Mouse (Mus musculus): Measurements from ENCODE around the gene Npas3. TPM values are rescaled to one million over a fixed set of nuclear protein-coding genes. Genes with fewer than 3 reads are reported as not detected.

The Npas3 gene
- polyA plus RNA-seq, 1 experiment from 2014 or later, result 1.3 TPM

- no peaks in the 10 kb centered on the region for H3K9me3 ChIP-seq (replicated peaks; ENCODE audit: control insufficient read depth, low read length)
- H3K4me2 ChIP-seq, result no peak overlapping the region
- no peak overlapping the region for H3K9ac ChIP-seq (ENCODE audit: low read depth, low read length)
- H3K36me3 ChIP-seq (ENCODE audit: control insufficient read depth, insufficient read depth, low read length), result no peaks in the 10 kb centered on the region
- no peak overlapping the region for H3K27ac ChIP-seq (ENCODE audit: low read depth, low read length)
- H3K4me3 ChIP-seq (ENCODE audit: low read depth, low read length), result no peak overlapping the region
- H3K27me3 ChIP-seq (ENCODE audit: control insufficient read depth, insufficient read depth, low read length), result no peaks in the 10 kb centered on the region
- no peaks in the 10 kb centered on the region for H3K4me1 ChIP-seq (ENCODE audit: control insufficient read depth, insufficient read depth, low read length)
- 76% methylated on average over 19 of the region's 19 CpGs for WGBS (ENCODE audit: insufficient replicate concordance)
- ATAC-seq (replicated peaks; ENCODE audit: insufficient number of reproducible peaks, low FRiP score, low TSS enrichment), result 0 out of 2 replicates have a peak, but pooled peaks have one; percentile 49
Observed at GRCm38 (mm10) chr12:53587691-53588504, 339.4 kb downstream of the Npas3 start.

DNA sequence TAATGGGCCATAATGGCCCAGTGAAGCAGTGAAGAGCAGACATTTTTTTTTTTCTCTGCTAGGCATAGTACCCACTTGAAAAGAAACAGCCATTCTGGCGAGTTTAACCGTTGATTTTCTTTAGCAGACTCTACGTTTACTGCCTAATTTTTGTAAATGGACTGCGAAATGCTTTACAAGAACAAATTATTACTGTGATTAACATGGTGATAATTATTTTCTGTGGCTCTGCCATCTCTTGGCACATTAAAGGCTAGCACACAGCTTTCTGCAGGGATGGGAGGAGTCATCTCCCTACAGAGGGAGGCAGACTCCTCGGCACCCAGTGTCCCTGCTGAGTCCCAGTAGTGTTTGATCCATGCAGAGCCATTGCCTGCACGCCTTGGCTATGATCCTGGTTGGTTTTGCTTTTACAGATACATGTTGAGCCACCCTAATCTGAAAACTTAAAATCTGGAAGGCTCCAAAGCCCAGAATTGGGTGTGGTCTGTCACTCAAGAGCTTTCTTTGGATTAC lies 341.0 kb downstream of the Npas3 start:
- no peak for ATAC-seq (replicated peaks; ENCODE audit: insufficient number of reproducible peaks, low FRiP score, low TSS enrichment)
- 57% methylated on average over 6 of the region's 6 CpGs for WGBS (ENCODE audit: insufficient replicate concordance)
- Histone ChIP-seq H3K27ac (ENCODE audit: low read depth, low read length) (no peak overlapping the region), H3K9me3 (replicated peaks; ENCODE audit: control insufficient read depth, low read length) (no peaks in the 10 kb centered on the region), H3K4me2 (no peak overlapping the region), H3K4me1 (ENCODE audit: control insufficient read depth, insufficient read depth, low read length) (no peaks in the 10 kb centered on the region), H3K9ac (ENCODE audit: low read depth, low read length) (no peak overlapping the region), H3K4me3 (ENCODE audit: low read depth, low read length) (no peak overlapping the region), H3K36me3 (ENCODE audit: control insufficient read depth, insufficient read depth, low read length) (no peaks in the 10 kb centered on the region), H3K27me3 (ENCODE audit: control insufficient read depth, insufficient read depth, low read length) (no peaks in the 10 kb centered on the region)

- Histone ChIP-seq H3K4me2 (no peak overlapping the region), H3K27me3 (ENCODE audit: control insufficient read depth, insufficient read depth, low read length) (no peaks in the 10 kb centered on the region), H3K4me1 (ENCODE audit: control insufficient read depth, insufficient read depth, low read length) (no peaks in the 10 kb centered on the region), H3K4me3 (ENCODE audit: low read depth, low read length) (no peak overlapping the region), H3K9ac (ENCODE audit: low read depth, low read length) (no peak overlapping the region), H3K27ac (ENCODE audit: low read depth, low read length) (no peak overlapping the region), H3K36me3 (ENCODE audit: control insufficient read depth, insufficient read depth, low read length) (no peaks in the 10 kb centered on the region), H3K9me3 (replicated peaks; ENCODE audit: control insufficient read depth, low read length) (no peaks in the 10 kb centered on the region)
- WGBS (ENCODE audit: insufficient replicate concordance), result 80% methylated on average over 6 of the region's 6 CpGs
- no peak for ATAC-seq (replicated peaks; ENCODE audit: insufficient number of reproducible peaks, low FRiP score, low TSS enrichment)
Observed at GRCm38 (mm10) chr12:53605661-53606060, 357.2 kb downstream of the Npas3 start.

GRCm38 (mm10) chr12:53612120-53612519 lies 363.6 kb downstream of the Npas3 start:
- 81% methylated on average over 7 of the region's 7 CpGs for WGBS (ENCODE audit: insufficient replicate concordance)
- H3K27ac ChIP-seq (ENCODE audit: low read depth, low read length), result no peak overlapping the region
- no peak overlapping the region for H3K9ac ChIP-seq (ENCODE audit: low read depth, low read length)
- H3K27me3 ChIP-seq (ENCODE audit: control insufficient read depth, insufficient read depth, low read length), result no peaks in the 10 kb centered on the region
- no peak overlapping the region for H3K4me3 ChIP-seq (ENCODE audit: low read depth, low read length)
- H3K4me1 ChIP-seq (ENCODE audit: control insufficient read depth, insufficient read depth, low read length), result no peaks in the 10 kb centered on the region
- no peaks in the 10 kb centered on the region for H3K36me3 ChIP-seq (ENCODE audit: control insufficient read depth, insufficient read depth, low read length)
- H3K4me2 ChIP-seq, result no peak overlapping the region
- no peaks in the 10 kb centered on the region for H3K9me3 ChIP-seq (replicated peaks; ENCODE audit: control insufficient read depth, low read length)
- ATAC-seq (replicated peaks; ENCODE audit: insufficient number of reproducible peaks, low FRiP score, low TSS enrichment), result no peak

DNA sequence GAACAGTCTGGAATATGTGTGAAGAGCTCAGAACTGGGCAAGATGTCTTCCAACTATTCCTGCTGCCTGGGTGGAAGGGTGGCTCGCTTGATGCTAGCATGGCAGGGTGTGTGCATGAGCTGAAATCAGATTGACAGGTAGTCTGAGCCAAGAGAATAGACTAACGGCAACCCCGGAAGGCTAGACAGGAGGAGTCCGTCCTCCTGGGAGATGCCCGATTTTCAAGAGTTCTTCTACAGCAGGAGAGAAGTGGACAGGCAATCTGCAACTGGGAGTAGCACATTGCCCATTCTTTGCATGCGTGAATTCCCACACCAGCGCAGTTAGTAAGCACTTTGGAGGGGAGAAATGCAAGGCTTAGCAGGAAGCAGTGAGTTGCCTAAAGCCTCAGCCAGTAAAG lies 372.8 kb downstream of the Npas3 start:
- Histone ChIP-seq H3K9me3 (replicated peaks; ENCODE audit: control insufficient read depth, low read length) (no peaks in the 10 kb centered on the region), H3K27ac (ENCODE audit: low read depth, low read length) (no peak overlapping the region), H3K27me3 (ENCODE audit: control insufficient read depth, insufficient read depth, low read length) (no peaks in the 10 kb centered on the region), H3K9ac (ENCODE audit: low read depth, low read length) (no peak overlapping the region), H3K4me2 (no peak overlapping the region), H3K4me1 (ENCODE audit: control insufficient read depth, insufficient read depth, low read length) (no peaks in the 10 kb centered on the region), H3K36me3 (ENCODE audit: control insufficient read depth, insufficient read depth, low read length) (no peaks in the 10 kb centered on the region), H3K4me3 (ENCODE audit: low read depth, low read length) (no peak overlapping the region)
- WGBS (ENCODE audit: insufficient replicate concordance), result 80% methylated on average over 7 of the region's 7 CpGs
- no peak for ATAC-seq (replicated peaks; ENCODE audit: insufficient number of reproducible peaks, low FRiP score, low TSS enrichment)

- 84% methylated on average over 9 of the region's 9 CpGs for WGBS (ENCODE audit: insufficient replicate concordance)
- H3K27me3 ChIP-seq (ENCODE audit: control insufficient read depth, insufficient read depth, low read length), result no peaks in the 10 kb centered on the region
- no peaks in the 10 kb centered on the region for H3K36me3 ChIP-seq (ENCODE audit: control insufficient read depth, insufficient read depth, low read length)
- H3K9ac ChIP-seq (ENCODE audit: low read depth, low read length), result no peak overlapping the region
- H3K27ac ChIP-seq (ENCODE audit: low read depth, low read length), result no peak overlapping the region
- no peaks in the 10 kb centered on the region for H3K4me1 ChIP-seq (ENCODE audit: control insufficient read depth, insufficient read depth, low read length)
- no peak overlapping the region for H3K4me3 ChIP-seq (ENCODE audit: low read depth, low read length)
- no peaks in the 10 kb centered on the region for H3K9me3 ChIP-seq (replicated peaks; ENCODE audit: control insufficient read depth, low read length)
- no peak for ATAC-seq (replicated peaks; ENCODE audit: insufficient number of reproducible peaks, low FRiP score, low TSS enrichment)
- no peak overlapping the region for H3K4me2 ChIP-seq
Observed at GRCm38 (mm10) chr12:53623793-53624192, 375.3 kb downstream of the Npas3 start.

DNA sequence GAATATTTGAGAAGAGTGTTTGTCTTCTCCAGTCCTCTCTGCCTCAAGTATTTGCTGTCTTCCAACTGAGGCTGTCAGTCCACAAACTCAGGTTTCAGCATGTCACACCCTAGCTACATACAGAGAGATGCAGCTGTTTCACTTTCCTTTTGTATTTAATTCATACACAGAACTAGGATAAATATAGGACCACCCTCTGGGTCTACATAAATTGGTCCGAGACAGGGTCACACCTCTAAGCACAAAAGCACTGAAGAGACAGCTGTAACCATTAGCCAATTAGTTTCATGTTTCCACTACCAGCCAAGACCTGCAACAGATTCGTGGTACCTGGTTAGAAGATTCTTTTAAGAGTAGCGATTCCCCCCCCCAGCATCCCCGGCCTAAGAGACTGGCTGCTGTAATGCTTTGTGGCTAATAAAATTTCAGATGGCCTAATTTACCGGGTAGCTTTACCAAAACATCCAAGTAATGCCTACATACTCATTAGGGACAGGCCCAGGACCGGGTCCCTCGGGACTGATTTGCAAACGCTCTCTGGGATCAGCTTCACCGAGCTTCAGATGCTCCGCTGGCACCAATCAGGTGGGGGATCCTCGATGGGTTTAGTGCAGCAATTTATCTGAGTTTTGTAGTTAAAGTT lies 376.0 kb downstream of the Npas3 start:
- Histone ChIP-seq H3K9ac (ENCODE audit: low read depth, low read length) (no peak overlapping the region), H3K27ac (ENCODE audit: low read depth, low read length) (no peak overlapping the region), H3K4me1 (ENCODE audit: control insufficient read depth, insufficient read depth, low read length) (no peaks in the 10 kb centered on the region), H3K4me3 (ENCODE audit: low read depth, low read length) (no peak overlapping the region), H3K36me3 (ENCODE audit: control insufficient read depth, insufficient read depth, low read length) (no peaks in the 10 kb centered on the region), H3K4me2 (no peak overlapping the region), H3K27me3 (ENCODE audit: control insufficient read depth, insufficient read depth, low read length) (no peaks in the 10 kb centered on the region), H3K9me3 (replicated peaks; ENCODE audit: control insufficient read depth, low read length) (no peaks in the 10 kb centered on the region)
- 76% methylated on average over 11 of the region's 11 CpGs for WGBS (ENCODE audit: insufficient replicate concordance)
- no peak for ATAC-seq (replicated peaks; ENCODE audit: insufficient number of reproducible peaks, low FRiP score, low TSS enrichment)

DNA sequence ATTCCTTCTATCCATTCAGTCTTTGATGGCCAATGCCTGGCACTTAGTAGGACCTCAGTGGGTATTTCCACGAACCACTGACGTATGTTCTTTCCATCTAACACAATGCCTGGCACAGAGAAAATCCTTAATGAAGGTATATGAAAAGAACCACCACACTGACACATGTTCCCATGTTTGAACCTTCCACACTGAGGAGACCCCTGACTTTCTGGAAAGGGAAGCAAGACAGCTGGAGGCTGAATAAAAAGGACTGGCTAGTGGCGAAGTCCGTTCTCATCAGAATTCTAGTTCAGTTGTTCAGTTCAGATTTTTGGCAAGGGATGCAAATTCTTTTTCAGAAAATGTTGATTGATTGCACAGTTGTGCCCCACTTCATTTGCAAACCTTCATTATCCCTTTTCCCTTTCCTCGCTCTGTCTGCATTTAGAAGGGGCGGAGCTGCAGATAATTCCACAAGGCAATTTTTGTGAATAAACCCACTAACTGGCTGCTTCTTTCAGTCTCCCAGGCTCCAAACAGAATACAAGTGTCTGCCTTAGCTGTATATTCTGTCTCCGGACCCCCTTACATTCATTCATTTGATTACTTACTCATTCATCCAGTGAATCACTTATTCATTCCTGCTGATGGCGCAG lies 381.1 kb downstream of the Npas3 start:
- Histone ChIP-seq H3K4me1 (ENCODE audit: control insufficient read depth, insufficient read depth, low read length) (peaks cover 3% of the 10 kb centered on the region; the same call in 1 of the 2 replicates), H3K4me2 (no peak overlapping the region), H3K27me3 (ENCODE audit: control insufficient read depth, insufficient read depth, low read length) (no peaks in the 10 kb centered on the region), H3K4me3 (ENCODE audit: low read depth, low read length) (no peak overlapping the region), H3K9ac (ENCODE audit: low read depth, low read length) (no peak overlapping the region), H3K9me3 (replicated peaks; ENCODE audit: control insufficient read depth, low read length) (no peaks in the 10 kb centered on the region), H3K27ac (ENCODE audit: low read depth, low read length) (no peak overlapping the region), H3K36me3 (ENCODE audit: control insufficient read depth, insufficient read depth, low read length) (no peaks in the 10 kb centered on the region)
- no peak for ATAC-seq (replicated peaks; ENCODE audit: insufficient number of reproducible peaks, low FRiP score, low TSS enrichment)
- WGBS (ENCODE audit: insufficient replicate concordance), result 82% methylated on average over 8 of the region's 8 CpGs
